Mouse (Mus musculus) heart, adult 2 months (tissue): ENCODE data around the gene Pacrg. TPM values are rescaled to one million over a fixed set of nuclear protein-coding genes. Genes with fewer than 3 reads are reported as not detected.

ENCODE experiments used
- DNase-seq, 2 experiments: peaks; one replicate each; pipeline ENCODE4 v3.0.0; 2021
- H3K27ac ChIP-seq: fragments of 200-600 bp; 2 replicates; pipeline ENCODE4 v1.8.1; 2022
- H3K27me3 ChIP-seq: fragments of 200-500 bp; 2 replicates; pipeline ENCODE4 v1.6.1; 2012; ENCODE audit warnings: mild to moderate bottlenecking, low read length, inconsistent platforms, mixed read lengths; ENCODE audit not compliant: control insufficient read depth, insufficient read depth
- H3K36me3 ChIP-seq: fragments of 200-500 bp; 2 replicates; pipeline ENCODE4 v1.6.1; 2012; ENCODE audit warnings: low read length, inconsistent platforms; ENCODE audit not compliant: control insufficient read depth, insufficient read depth
- H3K4me1 ChIP-seq: fragments of 200-500 bp; 2 replicates; pipeline ENCODE4 v1.6.1; 2011; ENCODE audit warnings: low read length; ENCODE audit not compliant: control insufficient read depth, insufficient read depth
- H3K4me3 ChIP-seq: fragments of 200-600 bp; 2 replicates; pipeline ENCODE4 v1.8.1; 2022
- H3K79me2 ChIP-seq: fragments of 200-500 bp; replicated peaks from 2 replicates; pipeline ENCODE4 v1.6.1; 2012; ENCODE audit warnings: mild to moderate bottlenecking, inconsistent platforms, low read length, moderate library complexity, mixed read lengths; ENCODE audit not compliant: control insufficient read depth, insufficient read depth
- H3K9ac ChIP-seq: fragments of 200-500 bp; 2 replicates; pipeline ENCODE4 v1.6.1; 2012; ENCODE audit warnings: low read depth, mild to moderate bottlenecking, control low read depth, inconsistent platforms, low read length, mixed read lengths
- CTCF ChIP-seq: fragments of 200-600 bp; IDR thresholded peaks from 2 replicates; pipeline ENCODE4 v1.8.1; 2022; ENCODE audit warnings: antibody characterized with exemption, mild to moderate bottlenecking, moderate library complexity
- EP300 ChIP-seq: fragments of 200-500 bp; IDR thresholded peaks from 2 replicates; pipeline ENCODE4 v1.6.1; 2011; ENCODE audit warnings: low read depth, low read length, control low read depth; ENCODE audit not compliant: insufficient read depth
- POLR2A ChIP-seq: fragments of 200-500 bp; IDR thresholded peaks from 2 replicates; pipeline ENCODE4 v1.6.1; 2011; ENCODE audit warnings: mild to moderate bottlenecking, low read depth, low read length, control low read depth; ENCODE audit not compliant: insufficient read depth
- WGBS: fragments of 180-500 bp; shearing (Covaris S2); methylation state at CpG from one replicate; pipeline ENCODE4 v1.1.7; 2018; 5-methylcytosine and 5-hydroxymethylcytosine counted together
- intact Hi-C: fragments of 180-260 bp; cut with DNase I; formaldehyde crosslinking; loops from one replicate; pipeline ENCODE4 v1.15.1; 2025
- polyA plus RNA-seq: library from polyadenylated mRNA; depleted of rRNA; stranded (reverse); fragments of >200 nt; gene quantifications from 2 replicates; pipeline ENCODE4 v1.2.3, GENCODE M21; 2012
- total RNA-seq, 2 experiments: library from RNA; stranded (reverse); gene quantifications; 2 replicates each; pipeline ENCODE4 v1.2.3; 2021

Pacrg gene
- total and polyA plus RNA-seq, 3 experiments = 0.45 to 1.0 (median 0.89) TPM

DNA sequence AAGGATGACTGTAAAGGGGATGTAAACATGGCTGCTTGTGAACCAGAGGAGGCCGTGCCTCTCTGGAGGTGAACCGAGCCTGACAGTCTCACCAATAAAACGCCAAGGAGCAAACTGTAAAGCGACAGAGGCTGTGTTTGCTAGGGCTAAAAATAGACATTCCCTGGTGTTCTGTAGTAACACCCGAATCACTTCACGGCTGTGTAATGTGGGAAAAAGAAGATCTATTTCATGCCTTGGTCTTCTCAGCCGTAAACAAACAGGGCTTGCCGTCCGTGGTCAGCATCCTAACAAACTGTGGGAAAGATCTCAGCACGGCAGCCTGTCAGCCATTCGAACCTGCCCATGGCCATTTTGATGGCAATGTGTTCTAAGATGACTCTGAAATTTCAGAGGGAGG, 442.8 kb downstream of the Pacrg start:
- Histone ChIP-seq H3K36me3 (no peaks in the 10 kb centered on the region), H3K27me3 (no peaks in the 10 kb centered on the region), H3K27ac (peak overlapping the region; percentile 26; the same call in 1 of the 2 replicates), H3K4me3 (no peak overlapping the region), H3K9ac (no peak overlapping the region), H3K4me1 (peaks cover 3% of the 10 kb centered on the region), H3K79me2 (no peaks in the 10 kb centered on the region)
- 61% methylated on average over 11 of the region's 11 CpGs for WGBS
- DNase-seq = no peak
- TF ChIP-seq POLR2A (no peak), EP300 (no peak), CTCF (no peak)
- intact Hi-C loops = no loop called here

DNA sequence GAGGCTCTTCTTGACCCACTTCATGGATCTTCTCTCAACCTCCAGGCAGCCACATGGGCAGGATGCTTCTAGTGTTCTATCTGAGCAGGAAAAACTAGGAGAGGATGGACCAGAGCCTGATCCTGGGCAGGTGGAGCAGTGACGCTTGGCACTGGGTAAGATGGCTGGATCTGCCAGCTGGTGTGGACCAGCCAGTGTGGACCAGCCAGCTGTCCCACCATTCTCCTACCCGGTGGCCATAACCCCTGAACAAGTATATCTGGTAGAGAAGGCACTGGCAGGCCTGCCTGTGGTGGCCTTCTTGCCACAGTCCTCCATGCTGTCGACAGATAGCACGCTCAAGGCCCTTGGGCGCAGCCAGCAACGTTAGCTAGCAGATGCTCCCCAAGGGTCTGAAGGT, 443.2 kb downstream of the Pacrg start:
- Histone ChIP-seq H3K4me3 (no peak overlapping the region), H3K27ac (peak overlapping the region; percentile 26; the same call in 1 of the 2 replicates), H3K79me2 (no peaks in the 10 kb centered on the region), H3K4me1 (peaks cover 3% of the 10 kb centered on the region), H3K27me3 (no peaks in the 10 kb centered on the region), H3K9ac (no peak overlapping the region), H3K36me3 (no peaks in the 10 kb centered on the region)
- no peak for DNase-seq
- 86% methylated on average over 6 of the region's 6 CpGs for WGBS
- intact Hi-C loops = no loop called here
- TF ChIP-seq POLR2A (no peak), EP300 (no peak), CTCF (no peak)

DNA sequence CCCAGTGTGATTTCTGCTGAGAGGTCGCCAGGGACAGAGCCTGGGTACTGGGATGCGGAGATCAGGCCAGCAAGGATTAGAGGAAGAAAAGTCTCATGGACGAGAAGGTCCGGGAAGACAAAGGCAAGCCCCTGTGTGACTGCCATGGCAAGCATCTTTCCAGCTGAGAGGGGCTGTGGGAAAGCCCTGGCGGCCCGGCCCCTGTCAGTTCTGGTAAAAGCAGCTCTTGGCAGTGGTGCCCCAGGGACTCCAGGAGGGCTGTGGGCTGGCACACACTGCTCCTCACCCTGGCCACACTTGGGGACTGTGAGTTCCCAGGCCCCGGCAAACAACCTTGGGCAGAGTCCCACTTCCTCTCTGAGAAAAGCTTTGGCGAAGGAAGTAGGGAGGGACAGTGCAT, 445.3 kb downstream of the Pacrg start:
- TF ChIP-seq POLR2A (no peak), CTCF (no peak), EP300 (no peak)
- peaks cover 13% of the 10 kb centered on the region for H3K4me1 ChIP-seq
- no peak for DNase-seq
- WGBS = 54% methylated on average over 8 of the region's 8 CpGs
- H3K9ac ChIP-seq = no peak overlapping the region; the same call in 1 of the 2 replicates
- peaks cover 2% of the 10 kb centered on the region; the same call in 1 of the 2 replicates for H3K36me3 ChIP-seq
- H3K79me2 ChIP-seq = no peaks in the 10 kb centered on the region
- H3K27me3 ChIP-seq = no peaks in the 10 kb centered on the region
- H3K27ac ChIP-seq = peak overlapping the region; percentile 41
- intact Hi-C loops = loop anchor here (5.0 kb wide), 1 partner anchor 358 kb away; no protein-coding TSS in a partner anchor
- no peak overlapping the region for H3K4me3 ChIP-seq

- Histone ChIP-seq H3K79me2 (no peaks in the 10 kb centered on the region), H3K36me3 (peaks cover 2% of the 10 kb centered on the region; the same call in 1 of the 2 replicates), H3K4me1 (peaks cover 23% of the 10 kb centered on the region), H3K9ac (no peak overlapping the region), H3K4me3 (no peak overlapping the region), H3K27ac (no peak overlapping the region), H3K27me3 (no peaks in the 10 kb centered on the region)
- DNase-seq = no peak
- TF ChIP-seq CTCF (no peak), EP300 (no peak), POLR2A (no peak)
- WGBS = 91% methylated on average over 4 of the region's 4 CpGs
- intact Hi-C loops = loop anchor here (5.0 kb wide), 1 partner anchor 356 kb away; no protein-coding TSS in a partner anchor
Observed at GRCm38 (mm10) chr17:10393766-10394165, 446.3 kb downstream of the Pacrg start.

DNA sequence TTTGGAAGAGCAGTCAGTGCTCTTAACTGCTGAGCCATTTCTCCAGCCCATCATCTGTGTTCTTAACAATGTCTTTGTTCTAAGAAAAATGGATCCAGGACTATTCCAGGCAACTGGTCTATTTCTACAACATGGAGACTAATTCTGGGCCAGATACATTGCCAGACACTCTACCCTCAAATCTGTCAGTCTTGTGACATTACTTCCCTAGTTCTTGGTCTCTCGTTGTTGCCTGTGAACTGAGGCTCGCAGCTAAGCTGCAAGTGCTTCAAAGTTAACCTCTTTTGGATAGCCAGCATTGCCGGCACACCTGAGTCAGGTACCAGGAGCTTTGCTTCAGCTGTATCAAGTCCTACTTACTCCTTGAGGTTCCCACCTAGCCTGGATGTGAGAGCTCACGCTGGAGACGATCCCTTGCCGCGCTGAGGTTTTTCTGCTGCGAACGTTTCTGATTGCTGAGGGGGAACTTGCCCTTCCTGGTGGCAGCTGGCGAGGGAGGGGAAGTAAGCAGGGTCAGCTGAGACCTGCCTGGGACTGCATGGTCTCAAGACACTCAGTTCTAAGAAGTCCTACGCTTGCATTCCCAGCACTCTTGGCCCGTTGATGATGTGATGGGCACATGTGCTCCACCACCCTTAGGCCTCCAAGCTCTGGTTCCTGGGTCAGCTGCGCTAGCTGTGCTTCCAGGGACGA, 447.6 kb downstream of the Pacrg start:
- H3K36me3 ChIP-seq = peaks cover 2% of the 10 kb centered on the region; the same call in 1 of the 2 replicates
- no peaks in the 10 kb centered on the region for H3K79me2 ChIP-seq
- H3K27ac ChIP-seq = peak overlapping the region; percentile 41
- 84% methylated on average over 14 of the region's 14 CpGs for WGBS
- no peak overlapping the region for H3K4me3 ChIP-seq
- H3K27me3 ChIP-seq = no peaks in the 10 kb centered on the region
- H3K9ac ChIP-seq = no peak overlapping the region
- no peak for TF ChIP-seq CTCF
- 0 out of 2 replicates have a peak, but pooled peaks have one; percentile 35 for TF ChIP-seq POLR2A
- intact Hi-C loops = loop anchor here (5.0 kb wide), 1 partner anchor 355 kb away; no protein-coding TSS in a partner anchor
- peak in 1 of 2 experiments; percentile 61 for DNase-seq
- H3K4me1 ChIP-seq = peaks cover 24% of the 10 kb centered on the region

DNA sequence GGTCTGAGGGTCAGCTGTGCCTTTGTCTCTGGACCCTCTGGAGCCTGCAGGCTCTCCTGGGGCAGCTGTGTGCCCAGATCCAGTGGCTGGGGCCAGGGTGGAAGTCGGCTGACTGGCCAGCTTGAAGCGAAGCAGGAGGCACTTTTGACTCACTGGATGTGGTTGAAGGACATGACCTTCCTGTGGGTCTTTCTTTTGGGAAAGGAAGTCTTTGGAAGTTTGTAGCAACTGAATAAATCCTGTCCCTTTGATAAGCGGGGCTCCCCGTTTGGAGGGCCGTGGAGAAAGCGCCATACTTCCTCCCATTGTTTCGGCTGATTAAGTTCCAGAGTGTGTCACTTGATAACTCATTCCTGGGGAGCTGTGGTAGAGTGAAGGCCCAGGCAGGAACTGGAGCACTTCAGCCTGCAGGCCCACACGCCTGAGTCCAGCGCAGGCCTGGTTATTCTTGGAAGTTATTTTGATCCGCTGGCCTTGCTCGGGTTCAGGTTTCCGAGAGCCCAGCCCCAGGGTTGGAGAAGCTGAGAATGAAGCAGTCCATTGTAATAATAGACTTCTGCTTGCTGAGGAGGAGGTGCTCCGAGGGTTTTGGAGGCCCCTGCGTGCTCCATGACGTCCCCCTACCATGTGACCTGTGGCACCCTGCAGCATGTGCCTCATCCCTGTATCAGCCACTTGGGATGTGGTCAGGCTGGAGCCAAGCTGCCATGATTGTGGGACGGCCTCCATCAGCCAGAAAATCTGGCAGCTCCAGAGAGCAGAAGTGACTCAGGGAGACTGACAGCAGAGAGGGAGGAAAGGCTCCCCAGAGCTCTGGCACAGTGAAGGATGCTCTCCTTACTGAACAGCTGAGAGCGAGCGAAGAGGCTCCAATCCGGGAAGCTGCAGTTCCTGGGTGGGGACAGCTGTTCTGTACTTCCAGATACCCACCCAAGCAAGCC, 449.6 kb downstream of the Pacrg start:
- H3K27ac ChIP-seq = peak overlapping the region; percentile 95
- peaks cover 24% of the 10 kb centered on the region for H3K4me1 ChIP-seq
- H3K4me3 ChIP-seq = peak overlapping the region; percentile 11; the same call in 1 of the 2 replicates
- peak overlapping the region; percentile 27 for H3K9ac ChIP-seq
- intact Hi-C loops = loop anchor here (1.0 to 5.0 kb wide), 7 partner anchors 18 to 353 kb away; no protein-coding TSS in a partner anchor
- no peaks in the 10 kb centered on the region for H3K27me3 ChIP-seq
- no peaks in the 10 kb centered on the region for H3K79me2 ChIP-seq
- 4% methylated on average over 19 of the region's 19 CpGs for WGBS
- DNase-seq = peak; percentile 83 to 90
- no peak for TF ChIP-seq CTCF
- peak; percentile 96 for TF ChIP-seq EP300
- peak; percentile 84 for TF ChIP-seq POLR2A
- H3K36me3 ChIP-seq = peaks cover 2% of the 10 kb centered on the region; the same call in 1 of the 2 replicates
